Mouse (Mus musculus) heart, embryonic 11.5 days (tissue): ENCODE measurements at regions not wholly inside any gene's neighbourhood (a gene's known extent, or its start where the extent isn't known, plus 50 kb on each side); places are given as distances from the start of the nearest gene placed in this dataset.
"Not testable (repeated sequence)": the region's sequence is repeated elsewhere in the genome, so short reads cannot be mapped to it uniquely, and the experiment has no call there.

ENCODE experiments used
- ATAC-seq: fragments of 200-750 bp; cut with Nextera tagmentation; replicated peaks from 2 replicates; pipeline ENCODE4 v1.8.0; 2017; ENCODE audit warnings: moderate library complexity; ENCODE audit not compliant: insufficient number of reproducible peaks, low FRiP score, low TSS enrichment
- H3K27ac ChIP-seq: fragments of 300-500 bp; sonication (generic); 2 replicates; pipeline ENCODE4 v1.5.1; 2014; ENCODE audit warnings: mild to moderate bottlenecking, low read depth, low read length
- H3K27me3 ChIP-seq: fragments of 300-500 bp; sonication (generic); 2 replicates; pipeline ENCODE4 v1.6.1; 2014; ENCODE audit warnings: mild to moderate bottlenecking, low read length, mixed read lengths; ENCODE audit not compliant: control insufficient read depth, insufficient read depth
- H3K36me3 ChIP-seq: fragments of 300-500 bp; sonication (generic); 2 replicates; pipeline ENCODE4 v1.6.1; 2014; ENCODE audit warnings: mild to moderate bottlenecking, low read length, moderate library complexity, mixed read lengths; ENCODE audit not compliant: control insufficient read depth, insufficient read depth
- H3K4me1 ChIP-seq: fragments of 300-500 bp; sonication (generic); 2 replicates; pipeline ENCODE4 v1.6.1; 2014; ENCODE audit warnings: low read length; ENCODE audit not compliant: control insufficient read depth, insufficient read depth
- H3K4me2 ChIP-seq: fragments of 300-500 bp; sonication (generic); 2 replicates; pipeline ENCODE4 v1.6.1; 2014; ENCODE audit warnings: mild to moderate bottlenecking, moderate library complexity
- H3K4me3 ChIP-seq: fragments of 300-500 bp; sonication (generic); 2 replicates; pipeline ENCODE4 v1.5.1; 2014; ENCODE audit warnings: low read depth, low read length
- H3K9ac ChIP-seq: fragments of 300-500 bp; sonication (generic); 2 replicates; pipeline ENCODE4 v1.6.1; 2014; ENCODE audit warnings: mild to moderate bottlenecking, low read depth, low read length, moderate library complexity
- H3K9me3 ChIP-seq: fragments of 300-500 bp; sonication (generic); replicated peaks from 2 replicates; pipeline ENCODE4 v1.6.1; 2016; ENCODE audit warnings: low read length; ENCODE audit not compliant: control insufficient read depth
- WGBS: fragments of 180-500 bp; shearing (Covaris S2); extraction: QIAGEN DNeasy Blood & Tissue Kit; methylation state at CpG from one replicate; pipeline ENCODE4 v1.1.7; 2014; ENCODE audit not compliant: insufficient replicate concordance; 5-methylcytosine and 5-hydroxymethylcytosine counted together

GRCm38 (mm10) chr17:15620746-15621694 lies 56.9 kb upstream of the Prdm9 start:
- Histone ChIP-seq H3K4me3 (no peak overlapping the region), H3K9ac (no peak overlapping the region), H3K27ac (no peak overlapping the region), H3K4me1 (no peaks in the 10 kb centered on the region), H3K4me2 (no peak overlapping the region), H3K27me3 (no peaks in the 10 kb centered on the region), H3K36me3 (no peaks in the 10 kb centered on the region), H3K9me3 (no peaks in the 10 kb centered on the region)
- no peak for ATAC-seq
- 70% methylated on average over 7 of the region's 7 CpGs for WGBS

DNA sequence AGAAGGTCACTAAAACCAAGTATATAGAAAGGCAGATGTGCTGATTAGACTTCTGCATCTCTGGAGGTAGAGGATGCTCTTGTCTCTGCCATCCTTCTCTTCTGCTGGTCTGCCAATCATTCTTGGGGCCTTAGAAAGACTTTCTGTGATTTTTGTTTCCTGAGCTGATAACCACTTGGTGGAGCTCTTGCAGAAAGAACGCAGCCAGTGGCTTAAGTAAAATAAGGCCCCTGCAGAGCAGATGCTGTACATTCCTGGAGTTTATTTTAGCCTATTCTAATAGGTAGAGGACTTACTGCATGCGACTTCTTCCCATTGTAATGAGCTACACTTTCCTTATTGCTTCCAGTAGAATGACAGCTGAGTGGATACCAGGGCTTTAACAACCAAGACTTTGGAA lies 58.8 kb upstream of the Prdm9 start:
- H3K4me2 ChIP-seq, result no peak overlapping the region
- H3K9me3 ChIP-seq, result no peaks in the 10 kb centered on the region
- H3K27me3 ChIP-seq, result no peaks in the 10 kb centered on the region
- no peaks in the 10 kb centered on the region for H3K4me1 ChIP-seq
- H3K4me3 ChIP-seq, result no peak overlapping the region
- H3K36me3 ChIP-seq, result no peaks in the 10 kb centered on the region
- no peak overlapping the region for H3K27ac ChIP-seq
- H3K9ac ChIP-seq, result no peak overlapping the region
- 5% methylated on average over 2 of the region's 2 CpGs for WGBS
- no peak for ATAC-seq

DNA sequence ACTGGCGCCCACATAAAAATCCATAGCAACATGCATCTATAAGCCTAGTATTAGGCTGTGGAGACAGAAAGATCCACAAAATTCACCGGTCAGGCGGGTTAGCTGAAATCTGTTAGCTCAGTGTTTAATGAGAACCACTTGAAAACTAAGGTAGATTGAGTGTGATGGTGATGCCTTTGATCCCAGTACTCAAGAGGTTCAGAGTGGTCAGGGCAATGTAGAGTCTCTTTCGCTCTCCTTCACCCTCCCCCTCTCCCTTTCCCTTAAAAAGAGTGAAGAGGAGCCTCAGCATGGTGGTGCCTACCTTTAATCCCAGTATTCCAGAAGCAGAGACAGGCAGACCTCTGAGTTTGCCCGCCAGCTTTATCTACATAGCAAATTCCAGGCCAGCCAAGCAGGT lies 66.6 kb upstream of the Prdm9 start:
- H3K9me3 ChIP-seq, result no peaks in the 10 kb centered on the region
- peak overlapping the region; percentile 27 for H3K4me3 ChIP-seq
- H3K27me3 ChIP-seq, result no peaks in the 10 kb centered on the region
- H3K27ac ChIP-seq, result no peak overlapping the region
- ATAC-seq, result no peak
- H3K9ac ChIP-seq, result no peak overlapping the region
- no peaks in the 10 kb centered on the region for H3K36me3 ChIP-seq
- H3K4me1 ChIP-seq, result no peaks in the 10 kb centered on the region
- WGBS, result 51% methylated on average over 5 of the region's 5 CpGs
- H3K4me2 ChIP-seq, result peak overlapping the region; percentile 63

DNA sequence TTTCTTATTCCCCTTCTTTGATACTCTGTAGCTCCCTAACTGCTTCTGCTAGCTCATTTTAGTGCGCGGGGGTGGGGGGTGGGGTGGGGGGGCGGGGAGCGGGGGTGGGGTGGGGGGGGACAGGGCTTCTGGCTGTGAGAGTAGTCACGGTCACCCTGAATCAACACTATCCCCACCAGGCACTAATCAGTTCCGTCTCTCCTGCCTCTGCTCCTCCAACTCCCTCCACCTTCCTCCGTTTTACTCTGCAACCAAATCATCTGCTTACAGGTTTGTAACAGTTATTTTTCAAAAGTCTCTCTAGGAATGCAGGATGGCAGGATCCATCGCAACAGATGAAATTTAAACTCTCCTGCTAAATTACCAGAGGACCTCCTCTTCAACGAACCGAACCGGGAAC lies 67.5 kb upstream of the Prdm9 start:
- Histone ChIP-seq H3K4me3 (peak overlapping the region; percentile 27), H3K36me3 (no peaks in the 10 kb centered on the region), H3K4me1 (no peaks in the 10 kb centered on the region), H3K9me3 (no peaks in the 10 kb centered on the region), H3K9ac (no peak overlapping the region), H3K4me2 (peak overlapping the region; percentile 63), H3K27me3 (no peaks in the 10 kb centered on the region), H3K27ac (no peak overlapping the region)
- 6% methylated on average over 11 of the region's 11 CpGs for WGBS
- no peak for ATAC-seq

- ATAC-seq, result no peak
- Histone ChIP-seq H3K27me3 (no peaks in the 10 kb centered on the region), H3K4me1 (no peaks in the 10 kb centered on the region), H3K9me3 (no peaks in the 10 kb centered on the region), H3K4me2 (peak overlapping the region; percentile 63), H3K27ac (no peak overlapping the region), H3K36me3 (no peaks in the 10 kb centered on the region), H3K9ac (no peak overlapping the region), H3K4me3 (peak overlapping the region; percentile 27)
- 11% methylated on average over 1 of the region's 1 CpGs for WGBS
These were observed 67.9 kb upstream of the Prdm9 start for GRCm38 (mm10) chr17:15632090-15632489.

GRCm38 (mm10) chr17:15639111-15639865 lies 65.5 kb upstream of the Chd1 start:
- not testable (repeated sequence) for H3K9ac ChIP-seq, H3K27me3 ChIP-seq, H3K36me3 ChIP-seq, H3K27ac ChIP-seq, ATAC-seq, H3K4me1 ChIP-seq, H3K4me2 ChIP-seq, H3K9me3 ChIP-seq, H3K4me3 ChIP-seq
- WGBS, result 78% methylated on average over 12 of the region's 12 CpGs

- ATAC-seq, result no peak
- H3K9me3 ChIP-seq, result no peaks in the 10 kb centered on the region
- no peak overlapping the region for H3K4me2 ChIP-seq
- no peaks in the 10 kb centered on the region for H3K36me3 ChIP-seq
- H3K27ac ChIP-seq, result no peak overlapping the region
- no peaks in the 10 kb centered on the region for H3K4me1 ChIP-seq
- 66% methylated on average over 3 of the region's 3 CpGs for WGBS
- H3K27me3 ChIP-seq, result no peaks in the 10 kb centered on the region
- no peak overlapping the region for H3K4me3 ChIP-seq
- H3K9ac ChIP-seq, result no peak overlapping the region
These were observed 64.0 kb upstream of the Chd1 start for GRCm38 (mm10) chr17:15640776-15641175.

DNA sequence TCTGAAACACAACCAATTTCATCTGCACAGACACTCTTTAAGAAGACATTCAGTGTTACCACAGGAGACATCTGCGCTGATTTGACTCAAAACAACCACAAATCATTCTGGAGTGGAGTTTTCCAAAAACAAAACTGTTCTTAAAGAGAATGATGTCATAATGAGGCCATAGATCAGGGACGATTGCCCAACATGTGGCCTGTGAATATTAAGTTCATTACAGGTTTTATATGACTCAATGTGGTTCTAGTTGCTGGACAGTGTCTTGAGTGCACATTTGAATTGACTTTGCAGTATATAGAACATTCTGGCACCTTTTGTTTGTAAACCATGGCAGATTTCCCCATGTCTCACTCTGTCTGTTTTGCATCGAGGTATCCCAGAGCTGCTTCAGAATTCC lies 63.0 kb upstream of the Chd1 start:
- no peak overlapping the region for H3K27ac ChIP-seq
- no peak overlapping the region for H3K4me3 ChIP-seq
- H3K4me1 ChIP-seq, result no peaks in the 10 kb centered on the region
- H3K9ac ChIP-seq, result no peak overlapping the region
- no peaks in the 10 kb centered on the region for H3K27me3 ChIP-seq
- no peaks in the 10 kb centered on the region for H3K36me3 ChIP-seq
- ATAC-seq, result no peak
- no peak overlapping the region for H3K4me2 ChIP-seq
- no peaks in the 10 kb centered on the region for H3K9me3 ChIP-seq
- 82% methylated on average over 3 of the region's 3 CpGs for WGBS
